8 mouse cellular contexts compared by ENCODE assay signal in the genomic region with DNA sequence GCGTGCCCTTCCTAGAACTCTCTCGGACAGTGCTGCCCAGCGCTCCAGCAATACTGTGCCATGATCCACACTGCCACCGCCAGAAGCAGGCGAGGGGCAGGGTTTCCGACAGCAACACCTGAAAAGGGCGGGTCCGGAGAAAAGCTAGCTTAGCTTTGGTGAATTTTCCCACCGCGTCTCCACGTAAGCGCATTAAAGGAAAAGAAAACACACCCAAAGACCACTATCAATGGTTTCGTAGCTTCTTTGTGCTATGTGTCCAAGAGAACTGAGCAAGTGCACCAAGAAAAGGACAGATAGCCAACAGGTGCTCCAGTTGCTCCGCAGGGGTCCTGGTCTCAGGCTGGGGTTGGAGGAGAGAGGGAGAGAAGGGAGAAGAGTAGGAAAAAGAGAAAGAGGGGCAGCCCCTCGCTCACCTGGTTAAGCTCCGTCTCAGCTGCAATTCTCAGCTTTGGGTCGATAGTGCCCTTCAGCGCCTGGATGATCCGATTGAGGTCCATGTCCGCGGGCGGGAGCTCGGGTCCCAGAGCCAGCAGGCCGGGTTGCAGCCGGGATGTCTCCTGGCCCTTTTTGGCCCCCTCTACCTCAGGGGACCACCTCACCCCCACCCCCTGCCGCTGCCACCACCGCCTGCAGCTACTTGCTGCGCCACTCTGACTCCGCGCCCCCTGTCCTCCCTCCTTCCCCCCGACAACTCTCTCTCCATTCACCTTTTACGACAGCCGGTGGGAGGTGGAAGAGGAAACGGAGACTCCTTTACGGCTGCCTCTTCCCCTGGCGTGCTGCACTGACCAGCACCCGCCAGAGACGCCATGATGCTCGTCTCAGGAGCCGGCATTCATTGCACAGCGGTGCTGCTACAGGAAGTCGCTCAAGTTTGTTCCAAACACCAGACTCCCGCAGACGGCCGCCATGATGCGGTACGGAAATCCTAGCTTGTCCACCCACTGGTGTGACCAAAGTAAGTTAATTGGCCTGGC. TPM values are rescaled to one million over a fixed set of nuclear protein-coding genes. Genes with fewer than 3 reads are reported as not detected.
DNase-seq lines count a peak whose midpoint lies in the region; ATAC-seq lines count a peak whose summit lies in the region.

A gene (minus strand): TSS at position 720 of the 980 bp plus-strand sequence.

- H3K9ac ChIP-seq in hindbrain, embryonic 16.5 days (ENCODE audit: low read depth, low read length) = peak within 1 kb of the TSS; percentile 82

- no peaks in the 10 kb centered on the region for H3K9me3 ChIP-seq in hindbrain, embryonic 16.5 days (ENCODE audit: control insufficient read depth, low read length)

- peaks cover 9% of the 10 kb centered on the region for H3K4me1 ChIP-seq in hindbrain, embryonic 16.5 days (ENCODE audit: control insufficient read depth, insufficient read depth, low read depth, low read length)

- H3K27me3 ChIP-seq in hindbrain, embryonic 16.5 days (replicated peaks; ENCODE audit: control insufficient read depth, insufficient read depth, low read length) = no peaks in the 10 kb centered on the region

- peaks cover 52% of the 10 kb centered on the region for H3K79me2 ChIP-seq in macrophage (ENCODE audit: inconsistent target)

- WGBS in hindbrain, embryonic 16.5 days = under 1% methylated on average over 47 of the region's 47 CpGs
- 2% methylated on average over 47 of the region's 47 CpGs for WGBS in macrophage (ENCODE audit: missing documents)

- H3K36me3 ChIP-seq in hindbrain, embryonic 16.5 days (ENCODE audit: control insufficient read depth, insufficient read depth, low read length) = no peaks in the 10 kb centered on the region
- no peaks in the 10 kb centered on the region for H3K36me3 ChIP-seq in macrophage (ENCODE audit: inconsistent target)

- peak; percentile 86 for DNase-seq in WW6 (ENCODE audit: low read depth, low spot score)
- DNase-seq in cerebellum, postnatal 4 days (ENCODE audit: low spot score in 2 of 2) = peak; percentile 62 to 85
- DNase-seq in gastrocnemius, adult 18-20 months (ENCODE audit: low spot score) = peak; percentile 92
- peak; percentile 93 to 96 for DNase-seq in left cerebral cortex, adult 18-20 months (ENCODE audit: low spot score in 2 of 2)
- DNase-seq in right cerebral cortex, adult 18-20 months = peak; percentile 98
- DNase-seq in urinary bladder, postnatal 10 days (ENCODE audit: low spot score) = peak; percentile 52

- peak; percentile 100 for ATAC-seq in hindbrain, embryonic 16.5 days

- peak within 1 kb of the TSS; percentile 67 for H3K27ac ChIP-seq in hindbrain, embryonic 16.5 days (ENCODE audit: low read depth, low read length)
- peak within 1 kb of the TSS; percentile 12; the same call in 1 of the 2 replicates for H3K27ac ChIP-seq in macrophage

- H3K4me3 ChIP-seq in hindbrain, embryonic 16.5 days (ENCODE audit: low read length) = peak within 1 kb of the TSS; percentile 66
- peak within 1 kb of the TSS; percentile 99 for H3K4me3 ChIP-seq in macrophage (ENCODE audit: inconsistent target)

- H3K4me2 ChIP-seq in hindbrain, embryonic 16.5 days (ENCODE audit: low read length) = peak within 1 kb of the TSS; percentile 95

RNA-seq across cellular contexts. Expression of the gene that starts here (rescaled TPM):
- 10 to 100 TPM; 15.1 to 16.0 TPM for total RNA-seq in gastrocnemius, adult 18-20 months (2021)
- polyA plus RNA-seq in hindbrain, embryonic 16.5 days (2015; fragmentation: Nextera tagmentation; extraction: Ambion mirVana) = 14.3 and 15.2 TPM in 2 replicates
- 10 to 100 TPM; 49.1 to 52.0 TPM for total RNA-seq in left cerebral cortex, adult 18-20 months (2021)
- total RNA-seq in macrophage (2018; cell fraction: chromatin; rRNA removed) = 10 to 100 TPM; 13.7 to 93.0 (median 68.8) TPM
- total RNA-seq in macrophage (2018; cell fraction: cytosol; rRNA removed) = 10 to 100 TPM; 17.0 to 29.3 (median 23.8) TPM
- 10 to 100 TPM; 11.2 to 77.2 (median 37.2) TPM for total RNA-seq in macrophage (2018; cell fraction: nucleus; rRNA removed)
- polyA plus RNA-seq in macrophage (2018) = 13.5 to 24.2 TPM (median 16.9 TPM) in 3 replicates

Comparison
In these comparisons a context has a peak if more than half of its experiments do, and no peak if none do; other contexts are left out.
1. Peak in every context shown above with its lines: DNase-seq, ATAC-seq, H3K4me3 ChIP-seq and H3K27ac ChIP-seq.